ENCODE assay signal across 14 mouse cellular contexts in the genomic region with DNA sequence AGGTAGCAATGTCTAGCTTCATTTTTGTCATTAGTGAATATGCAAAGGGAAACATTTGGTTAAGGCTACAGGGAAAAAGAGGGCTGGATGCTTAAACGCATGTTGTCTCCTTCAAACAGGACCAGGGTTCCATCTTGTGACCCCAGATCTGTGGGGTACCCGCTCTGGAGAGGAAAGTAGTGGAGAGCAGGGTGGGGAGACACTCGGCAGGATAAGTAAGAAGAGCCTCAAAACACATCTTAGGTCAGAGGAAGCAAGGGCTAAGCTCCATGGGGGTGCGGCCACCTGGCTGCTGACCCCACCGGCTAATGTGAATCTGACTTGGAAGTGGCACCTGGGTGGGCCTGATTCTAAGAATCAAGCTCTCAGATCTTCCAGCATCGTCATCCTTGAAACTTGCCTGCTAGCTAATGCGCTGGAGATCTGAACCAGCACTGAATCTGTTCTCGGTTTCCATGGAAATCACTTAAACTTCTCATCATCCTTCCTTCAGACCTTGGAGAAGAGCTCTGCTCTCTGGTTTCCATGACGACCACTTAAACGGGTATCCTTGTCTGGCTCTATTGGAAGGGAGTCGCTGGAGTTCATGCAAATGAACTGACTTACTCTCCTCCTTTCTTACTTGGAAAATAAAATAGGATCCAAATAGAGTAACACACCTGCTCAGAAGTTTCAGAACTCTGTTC. TPM values are rescaled to one million over a fixed set of nuclear protein-coding genes. Genes with fewer than 3 reads are reported as not detected.
A peak's percentile ranks its signal among the peaks of the same experiment; 100 is the strongest.
DNase-seq lines count a peak whose midpoint lies in the region; ATAC-seq and TF ChIP-seq lines count a peak whose summit lies in the region.
"Had no signal": no experiment of that assay in that cellular context is flagged by ENCODE, and none has a peak within 500 bp of the region (broad histone marks: within the 10 kb centered on the region; RNA-seq: fewer than 3 reads in every experiment).

No protein-coding gene starts in this region.

- peak; percentile 78 for DNase-seq in layer of hippocampus, adult 9-11 months
- no peak for DNase-seq in layer of hippocampus, postnatal 10 days (ENCODE audit: low spot score in 2 of 2)
- DNase-seq in brain, embryonic 14.5 days (ENCODE audit: low read depth) = peak; percentile 96
- peak; percentile 88 for DNase-seq in midbrain, postnatal 0 days (ENCODE audit: low spot score)
- DNase-seq in heart, postnatal 25 days (ENCODE audit: low spot score) = no peak
- DNase-seq in spleen, postnatal 4 days (ENCODE audit: low spot score in 2 of 2) = no peak

- intact Hi-C loops in heart, postnatal 25 days (cut with DNase I) = no loop called here

- peaks cover 27% of the 10 kb centered on the region for H3K4me1 ChIP-seq in hindbrain, embryonic 13.5 days (replicated peaks)
- H3K4me1 ChIP-seq in midbrain, postnatal 0 days (ENCODE audit: insufficient read depth, low read length) = peaks cover 16% of the 10 kb centered on the region
- H3K4me1 ChIP-seq in heart, embryonic 12.5 days (replicated peaks) = 0 out of 2 replicates have a peak, but pooled peaks cover 4% of the 10 kb centered on the region
- H3K4me1 ChIP-seq: lung, embryonic 15.5 days had no signal

- ATAC-seq in hindbrain, embryonic 13.5 days (ENCODE audit: low FRiP score) = peak; percentile 82; the same call in 1 of the 2 replicates
- ATAC-seq in midbrain, postnatal 0 days (ENCODE audit: low FRiP score) = peak; percentile 88
- no peak for ATAC-seq in heart, embryonic 12.5 days (ENCODE audit: insufficient number of reproducible peaks, low FRiP score)

- H3K4me2 ChIP-seq in hindbrain, embryonic 13.5 days = no peak overlapping the region
- H3K4me2 ChIP-seq in midbrain, postnatal 0 days (ENCODE audit: low read depth, low read length, poor library complexity, severe bottlenecking) = peak overlapping the region; percentile 7; the same call in 1 of the 2 replicates
- H3K4me2 ChIP-seq in heart, embryonic 12.5 days = no peak overlapping the region
- H3K4me2 ChIP-seq: embryonic facial prominence, embryonic 12.5 days; lung, embryonic 15.5 days had no signal

- H3K27me3 ChIP-seq in hindbrain, embryonic 13.5 days = no peaks in the 10 kb centered on the region
- H3K27me3 ChIP-seq in midbrain, postnatal 0 days (ENCODE audit: insufficient read depth, low read length) = no peaks in the 10 kb centered on the region
- 0 out of 2 replicates have a peak, but pooled peaks cover 3% of the 10 kb centered on the region for H3K27me3 ChIP-seq in heart, embryonic 12.5 days (replicated peaks)
- H3K27me3 ChIP-seq: embryonic facial prominence, embryonic 12.5 days; lung, embryonic 15.5 days had no signal

- TF ChIP-seq POLR2A in brain, embryonic 14.5 days (IDR thresholded peaks at IDR 0.05; ENCODE audit: borderline replicate concordance, extremely low read depth, insufficient read depth, insufficient read length, poor library complexity, severe bottlenecking) = no peak

- H3K9me3 ChIP-seq in hindbrain, embryonic 13.5 days = no peaks in the 10 kb centered on the region
- H3K9me3 ChIP-seq in midbrain, postnatal 0 days (ENCODE audit: low read length) = no peaks in the 10 kb centered on the region
- H3K9me3 ChIP-seq in heart, embryonic 12.5 days (replicated peaks) = no peaks in the 10 kb centered on the region
- H3K9me3 ChIP-seq: embryonic facial prominence, embryonic 12.5 days; lung, embryonic 15.5 days had no signal

- 43% methylated on average over 11 of the region's 11 CpGs for WGBS in hindbrain, embryonic 13.5 days
- 22% methylated on average over 11 of the region's 11 CpGs for WGBS in midbrain, postnatal 0 days
- WGBS in heart, embryonic 12.5 days = 49% methylated on average over 11 of the region's 11 CpGs

- no peak overlapping the region for H3K4me3 ChIP-seq in hindbrain, embryonic 13.5 days
- H3K4me3 ChIP-seq in midbrain, postnatal 0 days (ENCODE audit: low read depth, low read length) = no peak overlapping the region
- H3K4me3 ChIP-seq in heart, embryonic 12.5 days = no peak overlapping the region
- H3K4me3 ChIP-seq: embryonic facial prominence, embryonic 12.5 days; lung, embryonic 15.5 days had no signal

- H3K9ac ChIP-seq in hindbrain, embryonic 13.5 days = no peak overlapping the region
- no peak overlapping the region for H3K9ac ChIP-seq in midbrain, postnatal 0 days (replicated peaks; ENCODE audit: low read length, poor library complexity, severe bottlenecking)
- H3K9ac ChIP-seq in heart, embryonic 12.5 days = no peak overlapping the region
- H3K9ac ChIP-seq: embryonic facial prominence, embryonic 12.5 days; lung, embryonic 15.5 days had no signal

- no peak for TF ChIP-seq CTCF in brain, embryonic 14.5 days (IDR thresholded peaks at IDR 0.05; ENCODE audit: borderline replicate concordance, extremely low read depth, insufficient read depth, insufficient read length)
- TF ChIP-seq CTCF in midbrain, postnatal 0 days (IDR thresholded peaks at IDR 0.05) = no peak

- H3K27ac ChIP-seq in hindbrain, embryonic 13.5 days = peak overlapping the region; percentile 73
- H3K27ac ChIP-seq in midbrain, postnatal 0 days (ENCODE audit: low read depth, low read length) = peak overlapping the region; percentile 85
- no peak overlapping the region for H3K27ac ChIP-seq in heart, embryonic 12.5 days (ENCODE audit: poor library complexity, severe bottlenecking)
- H3K27ac ChIP-seq: embryonic facial prominence, embryonic 12.5 days; lung, embryonic 15.5 days; stomach, postnatal 0 days had no signal

- H3K36me3 ChIP-seq in hindbrain, embryonic 13.5 days = no peaks in the 10 kb centered on the region
- no peaks in the 10 kb centered on the region for H3K36me3 ChIP-seq in midbrain, postnatal 0 days (ENCODE audit: insufficient read depth, low read length)
- H3K36me3 ChIP-seq in heart, embryonic 12.5 days = no peaks in the 10 kb centered on the region
- H3K36me3 ChIP-seq: embryonic facial prominence, embryonic 12.5 days; lung, embryonic 15.5 days had no signal

RNA-seq across cellular contexts. Expression of a gene that starts 32.6 kb away (rescaled TPM):
- total RNA-seq in layer of hippocampus, postnatal 10 days (2021) = 1 to 10 TPM in 1 of 2 experiments, under 1 TPM in 1; 0.91 to 2.1 TPM
- polyA plus RNA-seq in brain, embryonic 14.5 days (2012; rRNA removed) = 0.37 and 0.42 TPM in 2 replicates
- 0.10 and 0.84 TPM in 2 replicates for polyA plus RNA-seq in hindbrain, embryonic 13.5 days (2015; fragmentation: Nextera tagmentation; extraction: Ambion mirVana)
- total RNA-seq in midbrain, postnatal 0 days (2014; rRNA removed) = 0.33 TPM in 1 of 2 replicates, not detected in the other
- polyA plus RNA-seq in midbrain, postnatal 0 days (2015; fragmentation: Nextera tagmentation; extraction: Ambion mirVana) = 0.28 and 0.41 TPM in 2 replicates
- polyA plus RNA-seq in heart, embryonic 12.5 days (2016; fragmentation: Nextera tagmentation; extraction: Ambion mirVana) = 0.09 TPM in 1 of 2 replicates, not detected in the other
- total RNA-seq in heart, postnatal 25 days (2021) = not detected
- total RNA-seq: gastrocnemius, adult 8-10 months had no signal
- polyA plus RNA-seq: kidney, embryonic 14.5 days; limb, embryonic 11.5 days; stomach, postnatal 0 days had no signal

Comparison
In these comparisons a context has a peak if more than half of its experiments do, and no peak if none do; other contexts are left out.
1. DNase-seq: peak in layer of hippocampus, adult 9-11 months (single experiment), brain, embryonic 14.5 days (single experiment) and midbrain, postnatal 0 days (single experiment); none in layer of hippocampus, postnatal 10 days (0 of 2), heart, postnatal 25 days (single experiment) and spleen, postnatal 4 days (0 of 2).